Mouse (Mus musculus) stomach, postnatal 0 days (tissue): ENCODE data around the gene Gm11099.

Experiments
- CTCF ChIP-seq: IDR thresholded peaks from 2 replicates; pipeline ENCODE4 v1.5.1; 2016; ENCODE audit warnings: antibody characterized with exemption, low read depth, mild to moderate bottlenecking, moderate library complexity
- EP300 ChIP-seq: optimal IDR thresholded peaks from 2 replicates; pipeline ENCODE3; 2016; ENCODE audit warnings: antibody characterized with exemption

DNA sequence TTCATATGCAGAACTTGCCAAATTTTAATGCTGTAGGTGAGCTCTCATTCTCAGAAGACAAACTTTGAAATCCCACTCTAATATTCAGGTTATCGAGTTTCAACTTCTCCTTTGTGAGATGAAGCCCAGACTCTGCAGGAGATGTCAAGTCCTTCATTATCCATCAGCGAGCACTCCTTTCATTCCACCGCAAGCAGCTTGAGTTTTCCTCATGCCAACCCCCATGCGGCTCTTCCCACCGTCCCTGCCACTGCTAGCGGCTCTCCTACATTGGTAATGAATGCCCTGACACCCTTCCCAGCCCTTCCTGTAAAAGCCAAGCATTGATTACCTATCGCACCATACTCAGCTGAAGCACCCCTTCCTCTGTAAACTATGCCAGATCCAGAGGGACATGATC, 89.6 kb downstream of the Gm11099 start:
- TF ChIP-seq CTCF (no peak), EP300 (no peak)
